Mouse (Mus musculus): Measurements from ENCODE around the gene Ccdc92b. TPM values are rescaled to one million over a fixed set of nuclear protein-coding genes. Genes with fewer than 3 reads are reported as not detected.
A peak's percentile ranks its signal among the peaks of the same experiment; 100 is the strongest.

Gene Ccdc92b
- polyA plus RNA-seq, 1 experiment from 2014 or later = 3.3 TPM

- no peaks in the 10 kb centered on the region for H3K36me3 ChIP-seq (replicated peaks)
- peak overlapping the region; percentile 56 for H3K9ac ChIP-seq
- no peak; the same call in 1 of the 2 replicates for ATAC-seq (replicated peaks)
- peak overlapping the region; percentile 63 for H3K4me2 ChIP-seq
- H3K27me3 ChIP-seq (replicated peaks) = no peaks in the 10 kb centered on the region
- peak overlapping the region; percentile 54 for H3K4me3 ChIP-seq
- H3K27ac ChIP-seq = peak overlapping the region; percentile 40; the same call in 1 of the 2 replicates
- H3K9me3 ChIP-seq = no peaks in the 10 kb centered on the region
- H3K4me1 ChIP-seq = peaks cover 13% of the 10 kb centered on the region
- WGBS = 3% methylated on average over 16 of the region's 16 CpGs
These were observed 523 bp downstream of the Ccdc92b start for GRCm38 (mm10) chr11:74619956-74620300.

- H3K4me3 ChIP-seq = no peak overlapping the region
- no peaks in the 10 kb centered on the region for H3K27me3 ChIP-seq (replicated peaks)
- H3K27ac ChIP-seq = no peak overlapping the region
- H3K9me3 ChIP-seq = no peaks in the 10 kb centered on the region
- H3K36me3 ChIP-seq (replicated peaks) = no peaks in the 10 kb centered on the region
- no peak overlapping the region for H3K4me2 ChIP-seq
- H3K9ac ChIP-seq = no peak overlapping the region
- H3K4me1 ChIP-seq = peaks cover 13% of the 10 kb centered on the region
- WGBS = 79% methylated on average over 8 of the region's 8 CpGs
- no peak for ATAC-seq (replicated peaks)
These were observed 2.7 kb downstream of the Ccdc92b start for GRCm38 (mm10) chr11:74621974-74622669.

- Histone ChIP-seq H3K4me3 (no peak overlapping the region), H3K36me3 (replicated peaks) (no peaks in the 10 kb centered on the region), H3K4me1 (peaks cover 10% of the 10 kb centered on the region), H3K27me3 (replicated peaks) (no peaks in the 10 kb centered on the region), H3K9me3 (no peaks in the 10 kb centered on the region), H3K9ac (no peak overlapping the region), H3K27ac (no peak overlapping the region), H3K4me2 (no peak overlapping the region)
- ATAC-seq (replicated peaks) = no peak
- 80% methylated on average over 6 of the region's 6 CpGs for WGBS
These were observed 4.3 kb downstream of the Ccdc92b start for GRCm38 (mm10) chr11:74623693-74624092.

GRCm38 (mm10) chr11:74625333-74625732, 5.9 kb downstream of the Ccdc92b start:
- no peaks in the 10 kb centered on the region for H3K27me3 ChIP-seq (replicated peaks)
- no peaks in the 10 kb centered on the region for H3K9me3 ChIP-seq
- H3K27ac ChIP-seq = no peak overlapping the region
- ATAC-seq (replicated peaks) = no peak
- H3K4me1 ChIP-seq = peaks cover 4% of the 10 kb centered on the region
- no peak overlapping the region for H3K4me3 ChIP-seq
- no peak overlapping the region for H3K9ac ChIP-seq
- H3K36me3 ChIP-seq (replicated peaks) = no peaks in the 10 kb centered on the region
- H3K4me2 ChIP-seq = no peak overlapping the region

GRCm38 (mm10) chr11:74627481-74627880, 8.1 kb downstream of the Ccdc92b start:
- 74% methylated on average over 3 of the region's 3 CpGs for whole genome bisulfite sequencing
- no peaks in the 10 kb centered on the region for H3K27me3 ChIP-seq (replicated peaks)
- H3K36me3 ChIP-seq (replicated peaks) = 0 out of 2 replicates have a peak, but pooled peaks cover 6% of the 10 kb centered on the region
- no peak overlapping the region for H3K9ac ChIP-seq
- no peaks in the 10 kb centered on the region for H3K9me3 ChIP-seq
- no peaks in the 10 kb centered on the region for H3K4me1 ChIP-seq
- H3K4me3 ChIP-seq = no peak overlapping the region
- ATAC-seq (replicated peaks) = no peak
- no peak overlapping the region for H3K27ac ChIP-seq
- H3K4me2 ChIP-seq = no peak overlapping the region

GRCm38 (mm10) chr11:74631880-74632789, 12.7 kb downstream of the Ccdc92b start:
- Histone ChIP-seq H3K4me2 (no peak overlapping the region), H3K9me3 (no peaks in the 10 kb centered on the region), H3K36me3 (replicated peaks) (0 out of 2 replicates have a peak, but pooled peaks cover 10% of the 10 kb centered on the region), H3K27me3 (replicated peaks) (no peaks in the 10 kb centered on the region), H3K27ac (no peak overlapping the region), H3K4me3 (no peak overlapping the region), H3K4me1 (peaks cover 2% of the 10 kb centered on the region), H3K9ac (no peak overlapping the region)
- 71% methylated on average over 7 of the region's 7 CpGs for WGBS
- no peak for ATAC-seq (replicated peaks)

GRCm38 (mm10) chr11:74634490-74635275, 15.3 kb downstream of the Ccdc92b start:
- Histone ChIP-seq H3K4me3 (no peak overlapping the region), H3K4me1 (peaks cover 18% of the 10 kb centered on the region), H3K36me3 (replicated peaks) (0 out of 2 replicates have a peak, but pooled peaks cover 10% of the 10 kb centered on the region), H3K9me3 (no peaks in the 10 kb centered on the region), H3K27me3 (replicated peaks) (no peaks in the 10 kb centered on the region), H3K27ac (no peak overlapping the region), H3K4me2 (no peak overlapping the region), H3K9ac (no peak overlapping the region)
- ATAC-seq (replicated peaks) = no peak
- 62% methylated on average over 5 of the region's 5 CpGs for WGBS

GRCm38 (mm10) chr11:74637486-74637885, 18.1 kb downstream of the Ccdc92b start:
- Histone ChIP-seq H3K4me1 (peaks cover 18% of the 10 kb centered on the region), H3K4me2 (peak overlapping the region; percentile 59), H3K36me3 (replicated peaks) (0 out of 2 replicates have a peak, but pooled peaks cover 4% of the 10 kb centered on the region), H3K9me3 (no peaks in the 10 kb centered on the region), H3K4me3 (peak overlapping the region; percentile 61), H3K27me3 (replicated peaks) (no peaks in the 10 kb centered on the region), H3K27ac (peak overlapping the region; percentile 91), H3K9ac (peak overlapping the region; percentile 74)
- 11% methylated on average over 8 of the region's 8 CpGs for WGBS
- peak; percentile 37; the same call in 1 of the 2 replicates for ATAC-seq (replicated peaks)

- Histone ChIP-seq H3K27me3 (replicated peaks) (no peaks in the 10 kb centered on the region), H3K9me3 (no peaks in the 10 kb centered on the region), H3K4me3 (peak overlapping the region; percentile 61), H3K27ac (peak overlapping the region; percentile 91), H3K4me2 (peak overlapping the region; percentile 59), H3K4me1 (peaks cover 18% of the 10 kb centered on the region), H3K9ac (peak overlapping the region; percentile 74), H3K36me3 (replicated peaks) (0 out of 2 replicates have a peak, but pooled peaks cover 4% of the 10 kb centered on the region)
- WGBS = under 1% methylated on average over 75 of the region's 86 CpGs
- ATAC-seq (replicated peaks) = peak; percentile 84
These were observed 18.8 kb downstream of the Ccdc92b start for GRCm38 (mm10) chr11:74637971-74638790.

GRCm38 (mm10) chr11:74638791-74639411, 19.5 kb downstream of the Ccdc92b start:
- Histone ChIP-seq H3K36me3 (replicated peaks) (0 out of 2 replicates have a peak, but pooled peaks cover 4% of the 10 kb centered on the region), H3K4me2 (peak overlapping the region; percentile 59), H3K9ac (peak overlapping the region; percentile 74), H3K4me3 (peak overlapping the region; percentile 61), H3K4me1 (peaks cover 18% of the 10 kb centered on the region), H3K9me3 (no peaks in the 10 kb centered on the region), H3K27ac (peak overlapping the region; percentile 91), H3K27me3 (replicated peaks) (no peaks in the 10 kb centered on the region)
- 7% methylated on average over 9 of the region's 9 CpGs for WGBS
- ATAC-seq (replicated peaks) = peak; percentile 55

GRCm38 (mm10) chr11:74639628-74640027, 20.2 kb downstream of the Ccdc92b start:
- WGBS = 70% methylated on average over 1 of the region's 1 CpGs
- Histone ChIP-seq H3K9ac (no peak overlapping the region), H3K4me1 (peaks cover 18% of the 10 kb centered on the region), H3K4me3 (no peak overlapping the region), H3K27ac (no peak overlapping the region), H3K36me3 (replicated peaks) (0 out of 2 replicates have a peak, but pooled peaks cover 4% of the 10 kb centered on the region), H3K27me3 (replicated peaks) (no peaks in the 10 kb centered on the region), H3K4me2 (no peak overlapping the region), H3K9me3 (no peaks in the 10 kb centered on the region)
- ATAC-seq (replicated peaks) = no peak

Data from midbrain, embryonic 15.5 days (tissue).